Mouse (Mus musculus) ES-E14 (cell line): ENCODE data around the gene Mettl17. TPM values are rescaled to one million over a fixed set of nuclear protein-coding genes. Genes with fewer than 3 reads are reported as not detected.
A peak's percentile ranks its signal among the peaks of the same experiment; 100 is the strongest.
"Not testable (repeated sequence)": the region's sequence is repeated elsewhere in the genome, so short reads cannot be mapped to it uniquely, and the experiment has no call there.

ENCODE experiments used
- DNase-seq: peaks from one replicate; pipeline ENCODE4 v3.0.0-alpha.2; 2013; ENCODE audit warnings: low read depth, low spot score
- H3K27ac ChIP-seq: 2 replicates; pipeline ENCODE4 v1.5.1; 2012; ENCODE audit warnings: low read depth, mild to moderate bottlenecking, low read length, moderate library complexity, mixed read lengths; ENCODE audit not compliant: poor library complexity, insufficient read depth, severe bottlenecking
- H3K36me3 ChIP-seq: 2 replicates; pipeline ENCODE4 v1.6.1; 2012; ENCODE audit warnings: mild to moderate bottlenecking, low read length, moderate library complexity, mixed read lengths; ENCODE audit not compliant: control insufficient read depth, poor library complexity, insufficient read depth, severe bottlenecking
- H3K4me1 ChIP-seq, 2 experiments: fragments of 150-350 bp in 1 of 2; sonication (generic) in 1 of 2; 2 replicates each; pipeline ENCODE4 v1.6.1; 2012; ENCODE audit warnings: low read length in 2 of 2, mild to moderate bottlenecking in 1 of 2, mixed read lengths in 1 of 2; ENCODE audit not compliant: control insufficient read depth in 2 of 2, insufficient read depth in 2 of 2, poor library complexity in 1 of 2
- H3K4me3 ChIP-seq, 2 experiments: fragments of 150-350 bp in 1 of 2; sonication (generic) in 1 of 2; 2 replicates each; pipeline ENCODE4 v1.5.1; 2012; ENCODE audit warnings: low read length in 2 of 2, low read depth in 1 of 2, mild to moderate bottlenecking in 1 of 2, mixed read lengths in 1 of 2; ENCODE audit not compliant: insufficient read depth in 1 of 2, poor library complexity in 1 of 2, severe bottlenecking in 1 of 2
- H3K9ac ChIP-seq: 2 replicates; pipeline ENCODE4 v1.6.1; 2012; ENCODE audit warnings: low read depth, mild to moderate bottlenecking, low read length, mixed read lengths; ENCODE audit not compliant: poor library complexity, insufficient read depth, severe bottlenecking
- H3K9me3 ChIP-seq: fragments of 150-350 bp; sonication (generic); 2 replicates; pipeline ENCODE4 v1.6.1; 2012; ENCODE audit warnings: low read depth, mild to moderate bottlenecking, low read length; ENCODE audit not compliant: control insufficient read depth, insufficient read depth
- CHD2 ChIP-seq: IDR thresholded peaks from 2 replicates; pipeline ENCODE4 v1.6.1; 2014; ENCODE audit warnings: mild to moderate bottlenecking, low read depth, low read length, inconsistent platforms
- HCFC1 ChIP-seq: IDR thresholded peaks from 2 replicates; pipeline ENCODE4 v1.6.1; 2012; ENCODE audit warnings: low read length, inconsistent platforms, borderline replicate concordance; ENCODE audit not compliant: insufficient read depth
- MAFK ChIP-seq: IDR thresholded peaks from 2 replicates; pipeline ENCODE4 v1.6.1; 2014; ENCODE audit warnings: mild to moderate bottlenecking, low read depth, low read length, inconsistent platforms; ENCODE audit not compliant: insufficient read depth
- ZC3H11A ChIP-seq: IDR thresholded peaks from 2 replicates; pipeline ENCODE4 v1.6.1; 2012; ENCODE audit warnings: low read depth, mild to moderate bottlenecking, inconsistent platforms, low read length, borderline replicate concordance
- ZNF384 ChIP-seq: IDR thresholded peaks from 2 replicates; pipeline ENCODE4 v1.6.1; 2012; ENCODE audit warnings: low read depth, low read length, inconsistent platforms
- in situ Hi-C, 2 experiments: fragments of 600-800 bp; cut with MboI; formaldehyde crosslinking; loops; one replicate each; pipeline ENCODE4 v1.15.1; 2025; ENCODE audit warnings: low sequenced_read_pairs in 2 of 2, inconsistent platforms in 1 of 2; ENCODE audit not compliant: unreplicated experiment in 2 of 2
- total RNA-seq: library from RNA; depleted of rRNA; stranded (reverse); fragments of 300-350 nt; gene quantifications from 2 replicates; pipeline ENCODE4 v1.2.3, GENCODE M21; 2012; rRNA removed

Mettl17 gene
- total RNA-seq = 19.7 and 40.1 TPM in 2 replicates

DNA sequence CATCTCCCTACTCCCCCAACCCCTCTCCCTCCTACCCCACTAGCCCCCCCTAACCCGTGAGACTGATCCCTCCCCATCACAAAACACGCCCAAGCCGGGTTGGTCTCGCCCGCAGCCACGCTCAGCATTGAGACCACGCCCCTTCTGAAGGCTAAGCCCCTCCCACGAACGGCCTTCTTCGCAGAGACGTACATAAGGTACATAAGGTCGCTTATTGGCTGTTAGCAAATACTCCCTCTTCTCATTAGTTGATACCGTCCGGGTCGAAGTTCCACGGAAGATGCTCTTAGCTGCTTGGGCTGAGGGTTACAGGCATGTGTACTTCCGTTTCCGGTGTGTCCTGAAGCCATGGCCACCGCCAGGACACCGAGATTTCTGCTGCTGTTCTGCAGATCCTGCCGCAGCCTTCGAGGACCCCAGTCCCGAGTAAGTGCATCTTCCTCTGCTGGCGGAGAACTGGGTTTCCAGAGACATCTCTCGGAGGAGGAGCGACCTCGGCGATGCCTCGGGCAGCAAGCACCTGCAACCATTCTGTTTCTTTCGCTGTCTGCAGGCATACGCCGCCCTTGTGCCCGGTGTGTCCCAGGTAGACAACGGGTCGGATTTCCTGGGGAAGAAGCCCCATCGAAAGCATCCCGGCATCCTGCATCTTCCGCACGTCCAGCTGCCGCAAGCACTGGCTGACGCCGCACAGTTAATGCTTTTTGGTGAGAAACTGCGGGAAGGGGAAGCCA lies at the start of gene Mettl17:
Mettl17 (plus strand) TSS at position 245 of the 734 bp plus-strand sequence.
- H3K4me3 ChIP-seq = peak within 1 kb of the TSS; percentile 65 to 97
- no peaks in the 10 kb centered on the region for H3K9me3 ChIP-seq
- TF ChIP-seq HCFC1 = peak; percentile 83
- no peak for TF ChIP-seq ZC3H11A
- H3K36me3 ChIP-seq = peaks cover 20% of the 10 kb centered on the region
- in situ Hi-C loops = no loop called here
- peak within 1 kb of the TSS; percentile 75 for H3K27ac ChIP-seq
- peak within 1 kb of the TSS; percentile 72 for H3K9ac ChIP-seq
- H3K4me1 ChIP-seq = no peaks in the 10 kb centered on the region; a peak in 1 of 4 replicates
- peak; percentile 91 for DNase-seq

DNA sequence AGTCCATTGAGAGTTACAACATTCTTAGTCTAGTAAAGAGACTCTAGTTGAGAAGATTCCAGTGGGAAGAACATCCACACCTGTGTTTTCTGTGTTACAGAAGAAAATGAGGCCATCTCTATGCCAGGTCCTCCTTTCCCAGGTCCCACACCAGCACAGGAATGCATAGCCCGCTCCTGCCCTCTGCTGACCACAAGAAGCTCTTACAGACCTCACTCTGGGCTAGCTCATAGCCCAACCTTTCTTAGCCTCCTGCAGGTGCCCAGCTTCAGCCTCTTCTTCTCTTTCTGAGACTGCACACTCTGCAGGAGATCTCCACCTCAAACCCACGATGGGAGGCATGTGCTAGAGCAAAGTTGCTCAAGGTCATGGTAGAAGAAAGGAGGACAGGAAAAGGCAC lies 46.2 kb upstream of the Mettl17 start:
- H3K36me3 ChIP-seq, H3K9me3 ChIP-seq, H3K4me3 ChIP-seq, DNase-seq, H3K9ac ChIP-seq, H3K4me1 ChIP-seq, in situ Hi-C loops, H3K27ac ChIP-seq: not testable (repeated sequence)

DNA sequence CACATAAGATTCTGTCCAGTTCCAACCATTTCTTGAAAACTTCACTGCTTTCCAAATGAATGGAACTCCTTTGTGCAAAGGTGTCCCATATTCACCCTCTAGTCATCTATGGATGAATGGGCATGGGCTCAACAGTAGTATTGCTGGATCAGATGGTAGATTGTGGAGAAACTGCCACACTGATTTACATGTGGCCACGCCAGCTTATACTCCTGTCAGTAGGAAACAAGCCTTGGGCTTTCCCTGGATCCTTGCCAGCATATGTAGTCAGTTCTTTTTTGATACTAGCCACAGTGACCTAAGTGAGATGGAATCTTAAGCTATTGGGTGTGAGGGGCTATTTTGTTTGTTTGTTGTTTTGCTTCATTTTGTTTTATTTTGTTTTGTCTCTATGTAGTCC lies 42.4 kb upstream of the Mettl17 start:
- Histone ChIP-seq H3K4me3 (no peak overlapping the region), H3K36me3 (no peaks in the 10 kb centered on the region), H3K27ac (no peak overlapping the region), H3K9ac (no peak overlapping the region), H3K4me1 (peaks cover 0 to 4% of the 10 kb centered on the region in 2 experiments; a peak in 1 of 4 replicates), H3K9me3 (no peaks in the 10 kb centered on the region)
- no peak for DNase-seq
- TF ChIP-seq ZNF384 = no peak
- no peak for TF ChIP-seq MAFK
- TF ChIP-seq HCFC1 = no peak
- no peak for TF ChIP-seq ZC3H11A
- TF ChIP-seq CHD2 = no peak
- in situ Hi-C loops = no loop called here

DNA sequence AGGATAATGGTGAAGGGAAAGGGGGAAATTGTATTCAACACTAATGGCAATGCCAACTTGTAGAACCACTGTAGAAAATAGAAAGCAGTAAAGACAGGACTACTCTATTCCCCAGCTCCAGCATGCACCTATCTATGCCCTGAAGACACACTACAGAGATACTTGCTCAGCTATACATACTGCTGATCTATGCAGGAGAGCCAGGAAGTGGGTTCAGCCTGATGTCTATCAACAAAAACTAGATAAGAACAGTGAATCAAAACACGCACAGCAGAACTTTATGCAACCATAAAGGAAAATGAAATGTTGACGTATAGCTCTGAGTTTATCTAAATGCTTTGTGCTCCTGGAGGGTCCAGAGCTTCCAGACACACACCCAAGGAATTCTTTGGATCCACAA lies 41.9 kb upstream of the Mettl17 start:
- Histone ChIP-seq H3K9ac (no peak overlapping the region), H3K36me3 (no peaks in the 10 kb centered on the region), H3K4me3 (no peak overlapping the region), H3K9me3 (no peaks in the 10 kb centered on the region), H3K27ac (no peak overlapping the region), H3K4me1 (peaks cover 0 to 4% of the 10 kb centered on the region in 2 experiments; a peak in 1 of 4 replicates)
- TF ChIP-seq ZC3H11A (no peak), MAFK (no peak), CHD2 (no peak), ZNF384 (no peak), HCFC1 (no peak)
- DNase-seq = no peak
- in situ Hi-C loops = no loop called here

DNA sequence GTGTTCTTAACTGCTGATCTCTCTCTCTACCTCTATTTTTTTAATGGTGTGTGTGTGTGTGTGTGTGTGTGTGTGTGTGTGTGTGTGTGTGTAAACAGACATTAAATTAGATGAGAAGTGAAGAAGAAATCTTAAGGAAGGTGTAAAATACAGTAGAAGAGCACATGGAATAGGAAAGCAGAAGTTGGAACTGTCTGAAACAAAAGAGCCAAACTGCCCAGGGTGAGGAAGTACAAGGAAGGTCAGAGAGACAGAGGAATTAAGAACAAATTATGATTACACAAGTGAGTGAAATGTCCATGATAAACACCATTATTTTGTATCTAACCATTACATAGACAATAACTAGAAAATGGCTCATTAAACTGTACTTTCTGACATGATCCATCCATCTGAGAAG lies 40.8 kb upstream of the Mettl17 start:
- H3K27ac ChIP-seq = no peak overlapping the region
- no peaks in the 10 kb centered on the region for H3K9me3 ChIP-seq
- H3K4me1 ChIP-seq = peaks cover 0 to 4% of the 10 kb centered on the region in 2 experiments; a peak in 1 of 4 replicates
- no peak for DNase-seq
- TF ChIP-seq HCFC1 (no peak), ZNF384 (no peak), CHD2 (no peak), MAFK (no peak), ZC3H11A (no peak)
- no peak overlapping the region for H3K4me3 ChIP-seq
- no peak overlapping the region for H3K9ac ChIP-seq
- no peaks in the 10 kb centered on the region for H3K36me3 ChIP-seq
- in situ Hi-C loops = no loop called here
